7 mouse cellular contexts compared by ENCODE assay signal in genomic region chr13:49381230-49381629, GRCm38 (mm10). TPM values are rescaled to one million over a fixed set of nuclear protein-coding genes. Genes with fewer than 3 reads are reported as not detected.
DNase-seq lines count a peak whose midpoint lies in the region; ATAC-seq lines count a peak whose summit lies in the region.

No protein-coding gene starts in this region.

- ATAC-seq in limb, embryonic 11.5 days (ENCODE audit: insufficient number of reproducible peaks, low FRiP score, low TSS enrichment, low read depth): peak; percentile 60; the same call in 1 of the 2 replicates
- ATAC-seq in midbrain, embryonic 14.5 days (ENCODE audit: low FRiP score, low TSS enrichment): no peak; the same call in 1 of the 2 replicates

- H3K27me3 ChIP-seq in limb, embryonic 11.5 days (ENCODE audit: control insufficient read depth, insufficient read depth, low read length): no peaks in the 10 kb centered on the region
- no peaks in the 10 kb centered on the region for H3K27me3 ChIP-seq in midbrain, embryonic 14.5 days (ENCODE audit: control insufficient read depth, insufficient read depth, low read length)

- H3K4me1 ChIP-seq in limb, embryonic 11.5 days (ENCODE audit: control insufficient read depth, insufficient read depth, low read length): no peaks in the 10 kb centered on the region
- no peaks in the 10 kb centered on the region for H3K4me1 ChIP-seq in midbrain, embryonic 14.5 days (ENCODE audit: control insufficient read depth, insufficient read depth, low read length)

- no peak overlapping the region for H3K9ac ChIP-seq in limb, embryonic 11.5 days (ENCODE audit: low read length)
- H3K9ac ChIP-seq in midbrain, embryonic 14.5 days (replicated peaks; ENCODE audit: low read length): no peak overlapping the region

- no peaks in the 10 kb centered on the region for H3K9me3 ChIP-seq in limb, embryonic 11.5 days (ENCODE audit: control insufficient read depth, low read length)
- no peaks in the 10 kb centered on the region for H3K9me3 ChIP-seq in midbrain, embryonic 14.5 days (ENCODE audit: control insufficient read depth, low read length)

- 26% methylated on average over 3 of the region's 3 CpGs for WGBS in limb, embryonic 11.5 days
- 20% methylated on average over 3 of the region's 3 CpGs for WGBS in midbrain, embryonic 14.5 days

- peaks cover 32% of the 10 kb centered on the region for H3K36me3 ChIP-seq in limb, embryonic 11.5 days (ENCODE audit: control insufficient read depth, insufficient read depth, low read length)
- H3K36me3 ChIP-seq in midbrain, embryonic 14.5 days (ENCODE audit: control insufficient read depth, insufficient read depth, low read length): peaks cover 96% of the 10 kb centered on the region

- no peak overlapping the region for H3K4me2 ChIP-seq in limb, embryonic 11.5 days (ENCODE audit: low read depth, severe bottlenecking)
- no peak overlapping the region for H3K4me2 ChIP-seq in midbrain, embryonic 14.5 days (ENCODE audit: low read length)

- H3K27ac ChIP-seq in limb, embryonic 11.5 days (replicated peaks; ENCODE audit: low read depth, low read length): no peak overlapping the region
- no peak overlapping the region for H3K27ac ChIP-seq in midbrain, embryonic 14.5 days (replicated peaks; ENCODE audit: low read depth, low read length)

- peak; percentile 89 for DNase-seq in adrenal gland, adult 2 months
- DNase-seq in embryo, embryonic 10.5 days (ENCODE audit: low spot score): peak; percentile 87
- peak; percentile 72 to 86 for DNase-seq in gastrocnemius, postnatal 4 days (ENCODE audit: low spot score in 2 of 2)
- DNase-seq in kidney, adult 11 months: peak; percentile 76
- peak; percentile 89 for DNase-seq in limb, embryonic 11.5 days (ENCODE audit: low spot score)
- DNase-seq in midbrain, embryonic 14.5 days: peak; percentile 86
- DNase-seq in spleen, adult 12 weeks (ENCODE audit: low spot score): peak; percentile 70

- H3K4me3 ChIP-seq in limb, embryonic 11.5 days (ENCODE audit: low read depth, low read length): no peak overlapping the region
- no peak overlapping the region for H3K4me3 ChIP-seq in midbrain, embryonic 14.5 days (replicated peaks; ENCODE audit: low read depth, low read length)

RNA-seq across cellular contexts. Expression of gene Ippk, which starts 39.8 kb away (rescaled TPM):
- total RNA-seq in adrenal gland, adult 2 months (2021): 10 to 100 TPM; 27.0 to 38.3 TPM
- 6.8 and 8.4 TPM in 2 replicates for polyA plus RNA-seq in adrenal gland, adult 2 months (2012; rRNA removed)
- total RNA-seq in gastrocnemius, postnatal 4 days (2021): 1 to 10 TPM; 7.0 to 8.9 TPM
- polyA plus RNA-seq in limb, embryonic 11.5 days (2014; fragmentation: Nextera tagmentation; extraction: Ambion mirVana): 14.6 and 16.3 TPM in 2 replicates
- polyA plus RNA-seq in midbrain, embryonic 14.5 days (2014; fragmentation: Nextera tagmentation; extraction: Ambion mirVana): 11.3 and 15.7 TPM in 2 replicates

RNA-seq across cellular contexts. Expression of gene Bicd2, which starts 39.8 kb away (rescaled TPM):
- 10 to 100 TPM; 34.7 to 43.2 TPM for total RNA-seq in adrenal gland, adult 2 months (2021)
- polyA plus RNA-seq in adrenal gland, adult 2 months (2012; rRNA removed): 25.1 and 25.2 TPM in 2 replicates
- 10 to 100 TPM; 32.9 to 35.7 TPM for total RNA-seq in gastrocnemius, postnatal 4 days (2021)
- 25.8 and 29.2 TPM in 2 replicates for polyA plus RNA-seq in limb, embryonic 11.5 days (2014; fragmentation: Nextera tagmentation; extraction: Ambion mirVana)
- polyA plus RNA-seq in midbrain, embryonic 14.5 days (2014; fragmentation: Nextera tagmentation; extraction: Ambion mirVana): 25.3 and 30.1 TPM in 2 replicates
